Mouse (Mus musculus): ENCODE results near the gene Ifrd2.

Gene Ifrd2

DNA sequence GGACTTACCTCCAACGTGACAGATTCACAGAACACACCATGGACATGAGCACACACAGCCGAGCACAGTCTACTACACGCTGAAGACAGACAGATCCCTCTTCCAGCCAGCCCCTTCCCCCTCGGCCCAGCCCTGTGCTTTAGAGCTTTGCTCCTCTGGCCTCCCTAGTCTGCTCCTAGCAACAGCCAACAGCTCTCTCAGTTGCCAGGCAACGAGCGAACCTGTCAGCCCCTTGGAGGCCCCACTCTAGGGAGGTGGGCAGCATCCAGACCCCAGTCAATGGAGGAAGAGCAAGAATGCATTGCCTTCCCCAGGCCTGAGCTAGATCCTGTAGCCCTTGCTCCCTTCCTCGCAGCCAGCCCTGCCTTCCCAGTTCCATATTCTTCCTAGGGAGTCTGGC is 49.6 kb downstream of the Ifrd2 start:
- DNase-seq (ENCODE audit: low read depth, low spot score) = no peak

- no peak for DNase-seq (ENCODE audit: low read depth, low spot score)
Measured at GRCm38 (mm10) chr9:107640257-107640772, 52.9 kb downstream of the Ifrd2 start.

DNA sequence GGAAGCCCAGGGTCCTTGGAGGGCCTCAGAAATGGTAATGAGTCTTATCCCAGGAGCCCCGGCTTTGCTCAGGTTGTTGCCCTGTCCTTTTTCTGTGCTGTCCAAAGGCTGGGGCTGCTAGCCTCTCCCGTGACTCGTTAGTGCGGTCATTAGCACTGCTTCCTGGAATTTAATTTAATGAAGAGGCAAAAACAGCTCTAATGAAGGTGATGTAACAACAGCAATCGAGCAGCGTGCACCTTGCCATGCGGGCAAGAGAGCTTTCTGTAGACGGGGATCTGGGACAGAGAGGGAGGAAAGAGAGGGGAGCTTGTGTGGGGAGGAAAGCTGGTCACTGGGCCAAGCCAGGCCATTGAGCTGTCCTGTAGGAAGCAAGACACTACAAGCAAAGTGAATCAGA is 54.2 kb downstream of the Ifrd2 start:
- no peak for DNase-seq (ENCODE audit: low read depth, low spot score)
